Mouse (Mus musculus): ENCODE measurements around the gene Gucd1. TPM values are rescaled to one million over a fixed set of nuclear protein-coding genes. Genes with fewer than 3 reads are reported as not detected.
A peak's percentile ranks its signal among the peaks of the same experiment; 100 is the strongest.

Gene Gucd1
- total RNA-seq, 2 experiments from 2014 or later: 40.4 to 60.3 TPM

DNA sequence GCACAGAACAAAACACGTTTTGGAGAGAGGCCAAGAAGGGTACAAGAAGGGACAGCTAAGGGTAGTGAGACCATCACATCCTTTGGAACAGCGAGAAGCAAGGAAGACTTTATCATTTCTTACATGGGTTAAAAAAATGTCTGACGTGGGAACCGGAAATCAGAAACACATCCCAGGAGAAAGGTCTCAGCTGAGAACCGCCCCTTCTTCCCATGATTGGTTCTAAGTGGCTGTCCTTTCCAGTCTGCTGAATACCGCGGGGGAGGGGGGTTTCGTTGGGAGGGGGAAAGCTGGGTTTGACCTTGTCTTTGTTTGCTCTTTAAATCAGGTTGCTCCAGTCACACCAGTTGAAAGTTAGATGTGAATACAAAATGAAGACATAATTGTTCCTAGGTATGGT lies 72.7 kb downstream of the Gucd1 start:
- intact Hi-C loops (cut with DNase I; ENCODE audit: low total_unique reads): no loop called here
- no peak for DNase-seq

DNA sequence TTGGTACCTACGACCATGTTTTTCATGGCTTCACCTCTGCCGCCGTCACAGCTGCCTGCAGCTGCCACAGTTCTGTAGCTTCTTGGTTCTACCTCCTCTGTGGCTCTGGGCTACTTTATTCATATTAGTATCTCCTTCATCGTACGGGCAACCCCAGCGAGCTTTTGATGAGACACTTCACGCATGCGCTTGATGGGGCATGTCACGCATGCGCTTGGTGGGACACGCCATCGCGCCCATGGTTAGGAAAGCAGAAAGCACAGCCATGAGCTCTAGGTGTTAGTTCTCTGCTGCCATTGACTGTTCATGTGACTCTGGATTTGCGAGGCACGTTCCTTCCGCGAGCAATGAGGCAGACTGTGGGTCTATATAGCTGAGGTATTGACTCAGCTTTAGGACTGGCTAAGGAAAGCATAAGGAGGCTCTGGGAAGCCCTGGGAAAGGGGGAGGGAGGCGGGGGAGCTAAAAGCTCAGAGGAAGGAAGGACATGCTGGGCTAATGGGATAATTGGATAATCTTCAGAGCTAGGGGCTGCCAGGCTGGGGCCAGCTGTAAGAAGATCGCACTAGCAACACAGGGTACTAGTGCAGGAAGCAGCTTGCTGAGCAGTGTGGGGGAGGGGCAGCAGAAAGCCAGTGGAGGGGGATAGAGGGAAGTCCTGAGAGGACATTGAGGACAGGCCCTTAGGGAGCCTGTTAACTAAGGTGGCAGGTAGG lies 73.5 kb downstream of the Gucd1 start:
- intact Hi-C loops (cut with DNase I; ENCODE audit: low total_unique reads): loop anchor here (5.0 kb wide), 1 partner anchor 43 kb away; no protein-coding TSS in a partner anchor
- DNase-seq: peak; percentile 18

GRCm38 (mm10) chr10:75443017-75443416 lies 74.8 kb downstream of the Gucd1 start:
- intact Hi-C loops (cut with DNase I; ENCODE audit: low total_unique reads): loop anchor here (5.0 kb wide), 1 partner anchor 44 kb away; no protein-coding TSS in a partner anchor

DNA sequence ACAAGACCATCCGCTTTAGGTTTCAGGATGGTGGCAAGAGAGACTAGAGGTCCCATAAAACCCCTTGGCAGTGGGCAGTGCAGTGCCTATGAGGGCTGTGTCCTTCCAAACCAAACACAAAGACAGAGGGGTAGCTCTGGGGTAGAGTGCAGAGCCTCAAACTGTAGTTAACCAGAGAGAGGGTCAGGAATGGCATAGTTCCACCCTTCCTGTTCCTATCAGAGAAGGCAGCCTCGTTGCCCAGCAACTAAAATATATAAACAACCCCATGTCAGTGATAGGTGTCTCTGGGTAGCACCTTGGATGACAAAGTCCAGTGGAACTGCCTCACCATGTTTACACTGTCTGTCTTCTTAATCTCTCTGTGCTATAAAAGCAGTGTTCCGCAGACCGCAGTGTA lies 76.0 kb downstream of the Gucd1 start:
- intact Hi-C loops (cut with DNase I; ENCODE audit: low total_unique reads): loop anchor here (5.0 kb wide), 1 partner anchor 46 kb away; no protein-coding TSS in a partner anchor
- DNase-seq: no peak

More at GRCm38 (mm10) chr10:75443017-75443416, 74.8 kb downstream of the Gucd1 start:
- no peak for DNase-seq

GRCm38 (mm10) chr10:75440756-75441155 lies 77.0 kb downstream of the Gucd1 start:
- no peak for DNase-seq
- intact Hi-C loops (cut with DNase I; ENCODE audit: low total_unique reads): loop anchor here (5.0 kb wide), 1 partner anchor 47 kb away; no protein-coding TSS in a partner anchor

GRCm38 (mm10) chr10:75439211-75439811 lies 78.5 kb downstream of the Gucd1 start:
- intact Hi-C loops (cut with DNase I; ENCODE audit: low total_unique reads): loop anchor here (5.0 to 10.0 kb wide), 3 partner anchors 122 to 257 kb away; partner anchors contain the start of gene Adora2a
- peak; percentile 23 for DNase-seq

- intact Hi-C loops (cut with DNase I; ENCODE audit: low total_unique reads): loop anchor here (5.0 to 10.0 kb wide), 3 partner anchors 121 to 256 kb away; partner anchors contain the start of gene Adora2a
- peak; percentile 23 for DNase-seq
Observed at GRCm38 (mm10) chr10:75438132-75438810, 79.5 kb downstream of the Gucd1 start.

GRCm38 (mm10) chr10:75437284-75437683 lies 80.5 kb downstream of the Gucd1 start:
- intact Hi-C loops (cut with DNase I; ENCODE audit: low total_unique reads): loop anchor here (5.0 to 10.0 kb wide), 3 partner anchors 120 to 255 kb away; partner anchors contain the start of gene Adora2a
- no peak for DNase-seq

GRCm38 (mm10) chr10:75436604-75437217 lies 81.1 kb downstream of the Gucd1 start:
- intact Hi-C loops (cut with DNase I; ENCODE audit: low total_unique reads): loop anchor here (5.0 to 10.0 kb wide), 3 partner anchors 119 to 254 kb away; partner anchors contain the start of gene Adora2a
- peak; percentile 67 for DNase-seq

DNA sequence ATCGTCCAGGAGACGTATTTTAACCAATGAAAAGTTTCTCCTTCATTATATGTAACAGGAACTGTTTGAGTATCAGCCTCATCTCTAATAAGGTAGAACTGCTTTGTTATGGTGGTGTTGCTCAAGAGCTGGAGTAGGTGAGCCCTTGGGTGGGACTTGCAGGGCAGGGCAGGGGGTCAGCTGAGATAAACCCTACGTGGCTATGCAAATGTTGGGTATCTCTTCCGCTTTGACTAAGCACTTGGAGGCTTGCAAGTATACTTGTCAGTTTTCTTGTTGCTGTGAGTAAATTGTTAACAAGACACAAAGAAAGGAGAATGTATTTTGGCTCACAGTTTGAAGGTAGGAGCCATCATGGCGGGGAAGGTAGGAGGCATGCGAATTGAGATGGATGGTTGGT lies 87.1 kb downstream of the Gucd1 start:
- DNase-seq: no peak
- intact Hi-C loops (cut with DNase I; ENCODE audit: low total_unique reads): loop anchor here (10.0 kb wide), 1 partner anchor 146 kb away; no protein-coding TSS in a partner anchor

DNA sequence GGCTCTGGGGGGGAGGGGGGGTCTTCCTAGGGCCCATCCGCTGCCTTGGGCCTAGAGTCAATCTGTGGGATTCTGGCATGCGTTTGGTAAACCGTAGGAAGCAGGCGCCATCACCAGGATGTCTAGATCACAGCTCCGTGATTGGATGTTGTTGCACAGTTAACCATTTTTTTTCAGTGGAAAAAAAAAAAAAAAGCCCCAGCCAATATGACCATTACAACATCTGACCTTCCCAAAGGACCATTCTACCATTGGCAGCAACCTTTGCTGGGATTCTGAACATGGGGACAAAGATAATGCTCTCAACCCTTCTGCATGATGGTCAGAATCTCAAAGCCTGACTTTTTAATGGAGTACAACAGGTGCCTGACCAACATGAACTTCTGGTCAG lies 87.6 kb downstream of the Gucd1 start:
- DNase-seq: no peak

GRCm38 (mm10) chr10:75429522-75430146 lies 88.1 kb downstream of the Gucd1 start:
- intact Hi-C loops (cut with DNase I; ENCODE audit: low total_unique reads): loop anchor here (10.0 kb wide), 1 partner anchor 145 kb away; no protein-coding TSS in a partner anchor

More for the DNA sequence above, 87.6 kb downstream of the Gucd1 start:
- intact Hi-C loops (cut with DNase I; ENCODE audit: low total_unique reads): loop anchor here (10.0 kb wide), 1 partner anchor 145 kb away; no protein-coding TSS in a partner anchor

DNA sequence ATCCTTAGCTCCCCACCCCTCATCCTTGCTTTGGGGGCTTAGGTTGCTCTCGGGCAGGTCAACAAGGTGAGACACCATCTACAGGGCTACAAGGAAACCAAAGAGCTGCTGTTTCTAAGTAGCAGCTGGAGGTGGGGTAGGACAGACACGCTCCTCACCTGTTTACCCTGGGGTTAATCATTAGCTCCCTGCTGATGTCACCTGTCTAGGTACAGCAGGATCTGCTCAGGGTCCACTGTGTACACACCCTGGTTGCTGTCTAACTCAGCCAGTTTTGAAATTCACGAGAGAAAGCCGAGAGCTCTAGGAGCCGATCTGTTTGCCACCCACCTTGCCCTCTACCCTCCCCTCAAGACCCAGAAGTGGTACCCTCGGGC lies 88.8 kb downstream of the Gucd1 start:
- no peak for DNase-seq
- intact Hi-C loops (cut with DNase I; ENCODE audit: low total_unique reads): no loop called here

More at GRCm38 (mm10) chr10:75429522-75430146, 88.1 kb downstream of the Gucd1 start:
- no peak for DNase-seq

DNA sequence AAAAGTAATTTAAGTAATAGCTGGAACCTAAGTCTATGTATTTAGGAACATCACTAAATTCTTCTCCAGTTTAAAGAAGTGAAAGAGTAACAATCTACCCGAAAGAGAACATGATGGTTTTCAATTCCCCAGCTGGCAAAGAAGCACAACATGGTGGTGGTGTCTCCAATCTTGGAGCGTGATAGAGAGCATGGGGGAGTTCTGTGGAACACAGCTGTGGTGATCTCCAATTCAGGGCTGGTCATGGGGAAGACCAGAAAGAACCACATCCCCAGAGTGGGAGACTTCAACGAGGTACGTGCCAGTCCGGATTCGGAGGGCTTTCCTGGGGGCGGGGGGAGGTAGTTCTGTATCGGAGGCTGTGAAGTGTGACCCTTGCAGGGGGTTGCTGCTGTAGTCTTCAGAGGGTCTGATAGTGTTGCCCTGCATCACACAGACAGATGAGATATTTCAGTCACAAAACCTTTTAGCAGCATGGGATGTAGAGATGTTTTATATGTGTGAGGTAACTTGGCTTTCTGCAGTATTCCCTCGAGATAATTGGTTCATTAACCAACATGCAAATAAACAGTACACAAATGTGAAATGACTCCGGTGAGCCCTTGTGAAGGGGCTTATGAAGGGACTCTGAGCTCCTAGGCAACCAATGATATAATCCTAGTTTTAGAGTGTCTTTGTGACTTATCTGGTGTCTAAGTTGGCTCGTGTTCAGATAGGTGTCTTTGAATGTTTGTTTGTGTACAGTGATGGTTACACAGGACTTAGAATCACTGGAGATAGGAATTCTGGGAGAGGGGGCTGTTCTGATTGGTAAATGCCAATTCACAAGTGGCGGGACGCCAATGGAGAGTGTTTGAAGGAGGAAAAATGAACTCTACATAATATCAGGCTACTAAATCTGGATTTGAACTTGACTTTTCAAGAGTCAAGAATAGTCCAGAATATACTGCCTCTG lies 89.4 kb downstream of the Gucd1 start:
- intact Hi-C loops (cut with DNase I; ENCODE audit: low total_unique reads): no loop called here
- no peak for DNase-seq

DNA sequence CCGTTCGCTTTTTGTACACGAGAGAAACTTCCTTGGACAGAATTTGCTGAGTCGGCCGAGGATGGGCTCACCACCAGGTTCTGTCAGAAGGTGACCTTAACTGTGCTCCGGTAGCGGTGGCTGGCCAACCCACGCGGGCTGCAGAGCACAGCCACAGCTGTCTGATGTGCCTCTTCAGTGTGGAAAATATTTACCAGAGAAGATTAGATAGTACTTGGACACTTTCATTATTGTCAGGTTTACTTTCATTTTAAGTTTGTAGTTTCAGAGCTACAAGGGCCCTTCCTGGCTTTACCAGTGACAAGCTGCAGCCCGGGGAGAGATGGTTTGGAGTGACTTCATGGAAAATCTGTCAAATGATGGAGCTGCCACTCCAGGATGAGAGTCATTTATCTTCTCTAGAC lies 93.3 kb downstream of the Gucd1 start:
- intact Hi-C loops (cut with DNase I; ENCODE audit: low total_unique reads): no loop called here

DNA sequence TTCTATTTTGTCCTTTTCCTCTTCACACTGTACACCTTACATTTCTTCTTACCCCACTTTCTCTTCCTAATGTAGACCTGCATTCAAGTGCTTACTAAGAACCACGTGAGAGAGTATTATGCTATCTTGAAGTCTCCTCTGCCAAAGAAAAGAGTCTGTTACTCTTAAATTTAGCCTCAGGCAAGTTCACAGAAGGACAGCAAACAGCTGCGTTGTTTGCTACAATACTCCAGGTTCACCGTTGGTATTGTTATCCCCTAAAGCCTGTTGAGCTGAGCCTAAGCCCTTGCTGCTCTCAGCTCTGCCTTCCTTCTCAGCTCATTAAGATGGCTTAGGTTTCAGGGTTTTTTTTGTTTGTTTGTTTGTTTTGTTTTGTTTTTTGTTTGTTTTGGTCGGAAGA lies 99.0 kb downstream of the Gucd1 start:
- no peak for DNase-seq
- intact Hi-C loops (cut with DNase I; ENCODE audit: low total_unique reads): no loop called here

More for the DNA sequence above, 93.3 kb downstream of the Gucd1 start:
- DNase-seq: no peak

DNA sequence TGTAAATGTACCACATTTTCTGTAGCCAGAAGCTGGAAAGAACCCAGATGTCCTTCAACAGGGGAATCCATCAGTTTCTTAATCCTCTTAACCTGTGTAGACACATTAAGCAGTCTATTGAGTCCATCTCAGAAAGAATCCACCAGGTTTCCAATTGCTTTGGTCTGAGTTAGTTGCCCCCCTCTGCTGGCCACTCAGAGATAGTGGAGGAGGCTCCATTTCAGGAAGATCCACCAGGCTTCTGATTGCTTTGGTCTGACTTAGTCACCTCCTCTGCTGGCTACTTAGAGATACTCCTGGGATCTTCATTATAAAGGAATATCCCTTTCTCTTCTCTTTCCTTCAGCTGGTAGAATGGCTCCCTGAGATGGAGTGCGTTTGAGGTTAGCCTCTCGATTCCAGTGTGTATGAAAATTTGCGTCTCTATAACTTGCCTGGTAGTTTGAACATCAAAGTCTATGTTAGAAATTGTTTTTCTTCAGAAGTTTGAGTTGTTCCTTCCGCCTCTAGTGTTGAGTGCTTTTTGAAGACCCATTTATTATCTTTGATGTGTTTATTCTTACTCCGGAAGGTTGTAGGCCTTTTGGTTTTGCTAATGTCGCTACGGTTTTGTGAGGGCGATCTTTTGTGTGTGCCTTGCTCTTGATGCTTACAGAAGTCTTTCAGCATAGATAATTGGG lies 100.3 kb downstream of the Gucd1 start:
- intact Hi-C loops (cut with DNase I; ENCODE audit: low total_unique reads): no loop called here
- no peak for DNase-seq

All from gastrocnemius, postnatal 14 days (tissue).